Comparison of ENCODE assay signal across 15 mouse cellular contexts in genomic region chr15:97507656-97508306, GRCm38 (mm10).
DNase-seq lines count a peak whose midpoint lies in the region; ATAC-seq lines count a peak whose summit lies in the region.
"Had no signal": no experiment of that assay in that cellular context is flagged by ENCODE, and none has a peak within 500 bp of the region (broad histone marks: within the 10 kb centered on the region; RNA-seq: fewer than 3 reads in every experiment).

No protein-coding gene starts in this region.

- intact Hi-C loops in left cerebral cortex, postnatal 10 days (cut with DNase I): no loop called here
- intact Hi-C loops in gastrocnemius, postnatal 36 days (cut with DNase I): no loop called here

- ATAC-seq in megakaryocyte progenitor cell, adult 5-6 weeks (replicated peaks; ENCODE audit: poor library complexity): no peak
- ATAC-seq: hindbrain, embryonic 16.5 days; liver, postnatal 0 days; Patski had no signal

- DNase-seq in left cerebral cortex, adult 18-20 months (ENCODE audit: low spot score in 2 of 2): peak; percentile 34 to 46
- no peak for DNase-seq in left cerebral cortex, adult 11 months (ENCODE audit: low spot score)
- peak; percentile 24 to 73 for DNase-seq in frontal cortex, postnatal 36 days (ENCODE audit: low spot score in 2 of 2)
- peak; percentile 50 to 65 for DNase-seq in left cerebral cortex, postnatal 10 days (ENCODE audit: extremely low spot score in 1 of 2, low spot score in 2 of 2)
- peak; percentile 21 to 29 for DNase-seq in right cerebral cortex, postnatal 36 days (ENCODE audit: low spot score in 2 of 2)
- no peak for DNase-seq in kidney, adult 9 months
- no peak for DNase-seq in gastrocnemius, postnatal 36 days
- DNase-seq: adrenal gland, postnatal 25 days; cerebellum, adult 11-12 months; embryo, embryonic 11 days; gastrocnemius, postnatal 14 days; liver, postnatal 0 days had no signal

Comparison
In these comparisons a context has a peak if more than half of its experiments do, and no peak if none do; other contexts are left out.
1. DNase-seq: peak in left cerebral cortex, adult 18-20 months (2 of 2), frontal cortex, postnatal 36 days (2 of 2), left cerebral cortex, postnatal 10 days (2 of 2) and right cerebral cortex, postnatal 36 days (2 of 2); none in left cerebral cortex, adult 11 months (single experiment), kidney, adult 9 months (single experiment) and gastrocnemius, postnatal 36 days (0 of 2).